Mouse (Mus musculus): ENCODE data around the gene Fkbp1a.

The Fkbp1a gene

DNA sequence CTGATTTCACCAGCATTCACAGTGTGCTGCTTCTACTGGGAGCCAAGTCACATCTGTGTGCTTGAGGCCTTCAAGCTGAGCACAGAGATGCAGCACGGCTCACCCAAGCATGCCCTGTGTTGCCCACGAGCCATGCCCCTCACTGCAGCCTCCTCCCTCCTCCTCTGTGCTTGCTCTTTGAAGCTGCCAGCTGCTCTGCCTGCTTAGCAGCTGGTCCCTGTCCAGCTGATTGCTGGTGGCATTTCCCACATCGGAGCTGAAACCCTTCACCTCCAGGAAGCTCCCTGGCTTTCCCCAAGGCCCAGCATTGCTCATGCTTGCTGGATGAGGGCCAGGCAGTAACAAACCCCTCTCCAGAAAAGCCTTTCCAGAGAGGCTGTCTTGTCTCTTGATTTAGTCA lies 67.7 kb downstream of the Fkbp1a start:
- DNase-seq (ENCODE audit: low read depth) = no peak

All from fibroblast of lung, adult 2 months (primary cell).